Mouse (Mus musculus) E14TG2a.4 (cell line): ENCODE measurements around the gene Ccdc40.

ENCODE experiments used
- CTCF ChIP-seq: conservative IDR thresholded peaks from 2 replicates; pipeline ENCODE4 v1.5.1; 2014; ENCODE audit warnings: low read length
- POU5F1 ChIP-seq: IDR thresholded peaks from 2 replicates; pipeline ENCODE4 v1.6.1; 2014; ENCODE audit warnings: low read length, borderline replicate concordance

DNA sequence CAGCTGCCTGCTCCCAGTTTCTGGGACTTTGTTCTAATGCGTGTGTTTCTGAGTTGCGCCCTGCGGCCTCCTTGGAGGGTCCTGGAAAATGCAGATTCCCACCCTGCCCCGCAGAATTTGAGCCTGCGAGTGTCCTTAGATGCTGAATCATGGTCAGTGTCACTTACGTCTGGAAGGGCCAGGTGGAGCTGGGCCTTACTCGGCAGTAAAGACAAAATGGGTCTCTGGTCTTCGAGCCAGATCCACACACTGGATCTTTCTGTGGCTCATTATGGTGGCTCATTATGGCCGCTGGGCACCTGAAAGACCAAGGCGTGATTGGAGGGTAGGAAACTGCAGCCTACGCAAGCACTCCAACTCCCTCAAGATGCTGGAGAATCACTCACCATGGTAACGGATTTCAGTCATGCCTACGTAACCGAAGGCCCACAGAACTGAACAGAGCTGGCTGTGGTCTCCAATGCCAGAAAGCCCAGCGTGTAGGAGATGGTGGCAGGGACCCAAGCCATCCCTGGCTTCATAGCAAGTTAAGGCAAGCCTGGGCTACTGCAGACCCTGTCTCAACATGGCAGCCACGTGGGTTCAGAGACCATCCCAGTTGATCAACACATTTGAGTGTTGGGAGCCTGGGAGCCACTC, 40.3 kb downstream of the Ccdc40 start:
- TF ChIP-seq CTCF, result no peak
- TF ChIP-seq POU5F1, result no peak
